8 mouse cellular contexts compared by ENCODE assay signal in genomic region chr8:120504251-120505081, GRCm38 (mm10).
DNase-seq lines count a peak whose midpoint lies in the region; ATAC-seq lines count a peak whose summit lies in the region.

No protein-coding gene starts in this region.

- no peaks in the 10 kb centered on the region for H3K27me3 ChIP-seq in embryonic facial prominence, embryonic 11.5 days (ENCODE audit: control insufficient read depth, insufficient read depth, low read length)
- H3K27me3 ChIP-seq in heart, embryonic 12.5 days (replicated peaks) = no peaks in the 10 kb centered on the region
- H3K27me3 ChIP-seq in kidney, embryonic 14.5 days (ENCODE audit: control insufficient read depth, insufficient read depth, low read length) = no peaks in the 10 kb centered on the region

- H3K4me3 ChIP-seq in embryonic facial prominence, embryonic 11.5 days (ENCODE audit: low read depth, low read length) = peak overlapping the region; percentile 8; the same call in 1 of the 2 replicates
- H3K4me3 ChIP-seq in heart, embryonic 12.5 days = peak overlapping the region; percentile 23
- H3K4me3 ChIP-seq in kidney, embryonic 14.5 days (ENCODE audit: low read length) = peak overlapping the region; percentile 10; the same call in 1 of the 2 replicates

- DNase-seq in right cerebral cortex, postnatal 10 days (ENCODE audit: low spot score in 2 of 2) = peak; percentile 76 to 78
- DNase-seq in right cerebral cortex, postnatal 14 days = no peak
- DNase-seq in embryonic facial prominence, embryonic 11.5 days (ENCODE audit: low spot score) = no peak
- DNase-seq in lung, postnatal 25 days (ENCODE audit: low spot score) = peak; percentile 81
- DNase-seq in thymus, postnatal 10 days (ENCODE audit: low spot score in 2 of 2) = peak; percentile 80 to 86
- DNase-seq in testis, postnatal 10 days (ENCODE audit: low spot score) = no peak

- peak overlapping the region; percentile 7; the same call in 1 of the 2 replicates for H3K27ac ChIP-seq in embryonic facial prominence, embryonic 11.5 days (replicated peaks; ENCODE audit: low read depth, low read length)
- peak overlapping the region; percentile 92 for H3K27ac ChIP-seq in heart, embryonic 12.5 days (ENCODE audit: poor library complexity, severe bottlenecking)
- peak overlapping the region; percentile 60 for H3K27ac ChIP-seq in kidney, embryonic 14.5 days (ENCODE audit: low read depth, low read length)

- no peaks in the 10 kb centered on the region for H3K9me3 ChIP-seq in embryonic facial prominence, embryonic 11.5 days (replicated peaks; ENCODE audit: control insufficient read depth, low read length)
- no peaks in the 10 kb centered on the region for H3K9me3 ChIP-seq in heart, embryonic 12.5 days (replicated peaks)
- H3K9me3 ChIP-seq in kidney, embryonic 14.5 days (ENCODE audit: control insufficient read depth, low read length) = no peaks in the 10 kb centered on the region

- H3K9ac ChIP-seq in embryonic facial prominence, embryonic 11.5 days (replicated peaks; ENCODE audit: low read length) = peak overlapping the region; percentile 28; the same call in 1 of the 2 replicates
- H3K9ac ChIP-seq in heart, embryonic 12.5 days = peak overlapping the region; percentile 66
- H3K9ac ChIP-seq in kidney, embryonic 14.5 days (ENCODE audit: low read depth, low read length) = peak overlapping the region; percentile 5; the same call in 1 of the 2 replicates

- no peak; the same call in 1 of the 2 replicates for ATAC-seq in embryonic facial prominence, embryonic 11.5 days (replicated peaks; ENCODE audit: insufficient number of reproducible peaks, low FRiP score, low TSS enrichment, low read depth)
- peak; percentile 46 for ATAC-seq in heart, embryonic 12.5 days (ENCODE audit: insufficient number of reproducible peaks, low FRiP score)
- peak; percentile 33; the same call in 1 of the 2 replicates for ATAC-seq in kidney, embryonic 14.5 days (ENCODE audit: low FRiP score, low TSS enrichment)

- H3K36me3 ChIP-seq in embryonic facial prominence, embryonic 11.5 days (replicated peaks; ENCODE audit: control insufficient read depth, insufficient read depth, low read depth, low read length) = no peaks in the 10 kb centered on the region
- H3K36me3 ChIP-seq in heart, embryonic 12.5 days = no peaks in the 10 kb centered on the region
- H3K36me3 ChIP-seq in kidney, embryonic 14.5 days (ENCODE audit: control insufficient read depth, insufficient read depth, low read length) = no peaks in the 10 kb centered on the region

- WGBS in embryonic facial prominence, embryonic 11.5 days = 8% methylated on average over 20 of the region's 20 CpGs
- WGBS in heart, embryonic 12.5 days = 5% methylated on average over 20 of the region's 20 CpGs
- WGBS in kidney, embryonic 14.5 days = 5% methylated on average over 19 of the region's 20 CpGs

- peak overlapping the region; percentile 46 for H3K4me2 ChIP-seq in embryonic facial prominence, embryonic 11.5 days (ENCODE audit: low read depth, low read length)
- H3K4me2 ChIP-seq in heart, embryonic 12.5 days = peak overlapping the region; percentile 66
- peak overlapping the region; percentile 37 for H3K4me2 ChIP-seq in kidney, embryonic 14.5 days (replicated peaks; ENCODE audit: low read depth, low read length)

- H3K4me1 ChIP-seq in embryonic facial prominence, embryonic 11.5 days (ENCODE audit: control insufficient read depth, insufficient read depth, low read length) = peaks cover 35% of the 10 kb centered on the region
- peaks cover 98% of the 10 kb centered on the region for H3K4me1 ChIP-seq in heart, embryonic 12.5 days (replicated peaks)
- peaks cover 62% of the 10 kb centered on the region for H3K4me1 ChIP-seq in kidney, embryonic 14.5 days (ENCODE audit: control insufficient read depth, insufficient read depth, low read length)

Comparison
In these comparisons a context has a peak if more than half of its experiments do, and no peak if none do; other contexts are left out.
1. DNase-seq: peak in right cerebral cortex, postnatal 10 days (2 of 2), lung, postnatal 25 days (single experiment) and thymus, postnatal 10 days (2 of 2); none in right cerebral cortex, postnatal 14 days (single experiment), embryonic facial prominence, embryonic 11.5 days (single experiment) and testis, postnatal 10 days (single experiment).
2. H3K27ac ChIP-seq: peak in every context shown above with its lines; median percentile 92 in heart, embryonic 12.5 days; 60 in kidney, embryonic 14.5 days; 7 in embryonic facial prominence, embryonic 11.5 days.
3. H3K9ac ChIP-seq: peak in every context shown above with its lines; median percentile 66 in heart, embryonic 12.5 days; 28 in embryonic facial prominence, embryonic 11.5 days; 5 in kidney, embryonic 14.5 days.
4. Peak in every context shown above with its lines, with median percentiles within 50 percentile points of each other: H3K4me2 ChIP-seq and H3K4me3 ChIP-seq.